Mouse (Mus musculus) ES-E14 (cell line): ENCODE results near the gene Mrps6.

Experiments used
- CHD2 ChIP-seq: IDR thresholded peaks from 2 replicates; pipeline ENCODE4 v1.6.1; 2014; ENCODE audit warnings: mild to moderate bottlenecking, low read depth, low read length, inconsistent platforms
- HCFC1 ChIP-seq: IDR thresholded peaks from 2 replicates; pipeline ENCODE4 v1.6.1; 2012; ENCODE audit warnings: low read length, inconsistent platforms, borderline replicate concordance; ENCODE audit not compliant: insufficient read depth
- MAFK ChIP-seq: IDR thresholded peaks from 2 replicates; pipeline ENCODE4 v1.6.1; 2014; ENCODE audit warnings: mild to moderate bottlenecking, low read depth, low read length, inconsistent platforms; ENCODE audit not compliant: insufficient read depth
- ZC3H11A ChIP-seq: IDR thresholded peaks from 2 replicates; pipeline ENCODE4 v1.6.1; 2012; ENCODE audit warnings: low read depth, mild to moderate bottlenecking, inconsistent platforms, low read length, borderline replicate concordance
- ZNF384 ChIP-seq: IDR thresholded peaks from 2 replicates; pipeline ENCODE4 v1.6.1; 2012; ENCODE audit warnings: low read depth, low read length, inconsistent platforms

DNA sequence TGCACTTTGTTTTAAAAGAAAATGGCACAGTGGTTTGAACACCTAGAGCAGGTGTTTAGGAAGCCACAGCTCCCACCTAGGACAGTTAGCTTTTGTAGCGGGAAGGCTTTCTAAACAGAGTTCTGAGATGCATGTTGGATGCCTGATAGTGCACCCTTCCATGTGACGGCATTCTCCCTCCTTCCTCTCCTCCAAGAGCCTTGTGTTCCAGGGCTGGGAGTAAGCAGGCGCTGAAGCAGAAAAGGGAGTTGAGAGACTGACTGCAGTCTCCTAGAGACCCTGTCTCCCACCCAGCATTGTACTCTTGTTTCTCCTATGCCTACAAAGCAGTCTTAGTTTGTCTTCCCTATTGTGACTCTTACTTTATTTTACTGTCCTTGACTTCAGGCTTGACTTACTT, 2.1 kb downstream of the Mrps6 start:
- TF ChIP-seq MAFK = no peak
- no peak for TF ChIP-seq HCFC1
- no peak for TF ChIP-seq ZNF384
- no peak for TF ChIP-seq CHD2
- TF ChIP-seq ZC3H11A = no peak
